Mouse (Mus musculus) C2C12 (cell line): ENCODE measurements around the gene Plxna4.

Experiments used
- CEBPB ChIP-seq: IDR thresholded peaks from one replicate; pipeline ENCODE4 v1.6.1; 2011; ENCODE audit warnings: low read depth, mild to moderate bottlenecking, control low read depth, moderate library complexity
- CTCF ChIP-seq: IDR thresholded peaks from one replicate; pipeline ENCODE4 v1.5.1; 2011; ENCODE audit not compliant: control insufficient read depth, insufficient read depth, insufficient read length
- MAX ChIP-seq: IDR thresholded peaks from one replicate; pipeline ENCODE4 v1.6.1; 2011; ENCODE audit warnings: mild to moderate bottlenecking, control low read depth

DNA sequence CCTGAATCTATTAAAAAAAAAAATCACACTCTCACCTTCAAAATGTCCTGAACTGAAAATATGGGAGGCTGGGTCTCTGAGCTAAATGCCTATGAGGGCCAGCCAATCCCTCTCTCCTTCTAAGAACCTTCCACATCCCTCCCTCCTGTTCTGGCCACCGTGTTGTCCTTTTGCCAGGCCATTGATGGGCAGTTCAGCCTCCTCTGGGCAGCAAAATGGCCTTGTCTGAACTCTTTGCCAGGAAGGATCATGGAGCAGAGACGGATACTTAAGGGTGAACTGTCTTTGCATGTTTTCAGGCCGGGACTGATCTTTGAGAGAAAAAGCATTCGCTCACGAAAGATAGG lies 408.0 kb downstream of the Plxna4 start:
- no peak for TF ChIP-seq CTCF
- no peak for TF ChIP-seq MAX
- no peak for TF ChIP-seq CEBPB
